Mouse (Mus musculus): Measurements from ENCODE around the gene Olfm4. TPM values are rescaled to one million over a fixed set of nuclear protein-coding genes. Genes with fewer than 3 reads are reported as not detected.

Gene Olfm4
- polyA plus RNA-seq, 1 experiment, result 1.00 TPM

GRCm38 (mm10) chr14:79985137-79985670 is 1.3 kb downstream of the Olfm4 start:
- no peak for DNase-seq (ENCODE audit: low read depth)
- TF ChIP-seq POLR2A (IDR thresholded peaks at IDR 0.05; ENCODE audit: borderline replicate concordance, extremely low read depth, insufficient read depth, insufficient read length, poor library complexity, severe bottlenecking) (no peak), CTCF (IDR thresholded peaks at IDR 0.05; ENCODE audit: borderline replicate concordance, extremely low read depth, insufficient read depth, insufficient read length) (no peak)

- DNase-seq (ENCODE audit: low read depth), result no peak
- TF ChIP-seq POLR2A (IDR thresholded peaks at IDR 0.05; ENCODE audit: borderline replicate concordance, extremely low read depth, insufficient read depth, insufficient read length, poor library complexity, severe bottlenecking) (no peak), CTCF (IDR thresholded peaks at IDR 0.05; ENCODE audit: borderline replicate concordance, extremely low read depth, insufficient read depth, insufficient read length) (no peak)
Measured at GRCm38 (mm10) chr14:79985696-79986095, 1.8 kb downstream of the Olfm4 start.

GRCm38 (mm10) chr14:79986831-79987230 is 3.0 kb downstream of the Olfm4 start:
- TF ChIP-seq POLR2A (IDR thresholded peaks at IDR 0.05; ENCODE audit: borderline replicate concordance, extremely low read depth, insufficient read depth, insufficient read length, poor library complexity, severe bottlenecking) (no peak), CTCF (IDR thresholded peaks at IDR 0.05; ENCODE audit: borderline replicate concordance, extremely low read depth, insufficient read depth, insufficient read length) (no peak)

GRCm38 (mm10) chr14:79989785-79990184 is 5.9 kb downstream of the Olfm4 start:
- DNase-seq (ENCODE audit: low read depth), result no peak
- TF ChIP-seq CTCF (IDR thresholded peaks at IDR 0.05; ENCODE audit: borderline replicate concordance, extremely low read depth, insufficient read depth, insufficient read length), result no peak
- TF ChIP-seq POLR2A (IDR thresholded peaks at IDR 0.05; ENCODE audit: borderline replicate concordance, extremely low read depth, insufficient read depth, insufficient read length, poor library complexity, severe bottlenecking), result no peak

More at GRCm38 (mm10) chr14:79986831-79987230, 3.0 kb downstream of the Olfm4 start:
- DNase-seq (ENCODE audit: low read depth), result no peak

- no peak for DNase-seq (ENCODE audit: low read depth)
Measured at GRCm38 (mm10) chr14:79990547-79990946, 6.7 kb downstream of the Olfm4 start.

GRCm38 (mm10) chr14:79997534-79997933 is 13.7 kb downstream of the Olfm4 start:
- peak; percentile 84 for DNase-seq (ENCODE audit: low read depth)
- TF ChIP-seq POLR2A (IDR thresholded peaks at IDR 0.05; ENCODE audit: borderline replicate concordance, extremely low read depth, insufficient read depth, insufficient read length, poor library complexity, severe bottlenecking), result no peak
- TF ChIP-seq CTCF (IDR thresholded peaks at IDR 0.05; ENCODE audit: borderline replicate concordance, extremely low read depth, insufficient read depth, insufficient read length), result no peak

More at GRCm38 (mm10) chr14:79990547-79990946, 6.7 kb downstream of the Olfm4 start:
- no peak for TF ChIP-seq CTCF (IDR thresholded peaks at IDR 0.05; ENCODE audit: borderline replicate concordance, extremely low read depth, insufficient read depth, insufficient read length)
- no peak for TF ChIP-seq POLR2A (IDR thresholded peaks at IDR 0.05; ENCODE audit: borderline replicate concordance, extremely low read depth, insufficient read depth, insufficient read length, poor library complexity, severe bottlenecking)

- TF ChIP-seq CTCF (IDR thresholded peaks at IDR 0.05; ENCODE audit: borderline replicate concordance, extremely low read depth, insufficient read depth, insufficient read length) (no peak), POLR2A (IDR thresholded peaks at IDR 0.05; ENCODE audit: borderline replicate concordance, extremely low read depth, insufficient read depth, insufficient read length, poor library complexity, severe bottlenecking) (no peak)
- DNase-seq (ENCODE audit: low read depth), result no peak
Measured at GRCm38 (mm10) chr14:80000110-80000531, 16.2 kb downstream of the Olfm4 start.

GRCm38 (mm10) chr14:80007686-80008085 is 23.8 kb downstream of the Olfm4 start:
- no peak for TF ChIP-seq CTCF (IDR thresholded peaks at IDR 0.05; ENCODE audit: borderline replicate concordance, extremely low read depth, insufficient read depth, insufficient read length)
- TF ChIP-seq POLR2A (IDR thresholded peaks at IDR 0.05; ENCODE audit: borderline replicate concordance, extremely low read depth, insufficient read depth, insufficient read length, poor library complexity, severe bottlenecking), result no peak
- DNase-seq (ENCODE audit: low read depth), result no peak

- DNase-seq (ENCODE audit: low read depth), result no peak
- TF ChIP-seq CTCF (IDR thresholded peaks at IDR 0.05; ENCODE audit: borderline replicate concordance, extremely low read depth, insufficient read depth, insufficient read length) (no peak), POLR2A (IDR thresholded peaks at IDR 0.05; ENCODE audit: borderline replicate concordance, extremely low read depth, insufficient read depth, insufficient read length, poor library complexity, severe bottlenecking) (no peak)
Measured at GRCm38 (mm10) chr14:80010426-80010825, 26.5 kb downstream of the Olfm4 start.

- TF ChIP-seq CTCF (IDR thresholded peaks at IDR 0.05; ENCODE audit: borderline replicate concordance, extremely low read depth, insufficient read depth, insufficient read length) (no peak), POLR2A (IDR thresholded peaks at IDR 0.05; ENCODE audit: borderline replicate concordance, extremely low read depth, insufficient read depth, insufficient read length, poor library complexity, severe bottlenecking) (no peak)
- DNase-seq (ENCODE audit: low read depth), result peak; percentile 67
Measured at GRCm38 (mm10) chr14:80014966-80015365, 31.1 kb downstream of the Olfm4 start.

GRCm38 (mm10) chr14:80016112-80016511 is 32.2 kb downstream of the Olfm4 start:
- DNase-seq (ENCODE audit: low read depth), result no peak
- TF ChIP-seq CTCF (IDR thresholded peaks at IDR 0.05; ENCODE audit: borderline replicate concordance, extremely low read depth, insufficient read depth, insufficient read length) (no peak), POLR2A (IDR thresholded peaks at IDR 0.05; ENCODE audit: borderline replicate concordance, extremely low read depth, insufficient read depth, insufficient read length, poor library complexity, severe bottlenecking) (no peak)

- no peak for DNase-seq (ENCODE audit: low read depth)
- TF ChIP-seq POLR2A (IDR thresholded peaks at IDR 0.05; ENCODE audit: borderline replicate concordance, extremely low read depth, insufficient read depth, insufficient read length, poor library complexity, severe bottlenecking) (no peak), CTCF (IDR thresholded peaks at IDR 0.05; ENCODE audit: borderline replicate concordance, extremely low read depth, insufficient read depth, insufficient read length) (no peak)
Measured at GRCm38 (mm10) chr14:80026078-80026477, 42.2 kb downstream of the Olfm4 start.

All from brain, embryonic 14.5 days (tissue).